Mouse (Mus musculus) embryonic facial prominence, embryonic 10.5 days (tissue): ENCODE results near the gene Olfr1256. TPM values are rescaled to one million over a fixed set of nuclear protein-coding genes. Genes with fewer than 3 reads are reported as not detected.

Experiments used
- DNase-seq: peaks from one replicate; pipeline ENCODE4 v3.0.0-alpha.2; 2017; ENCODE audit warnings: low spot score
- H3K27ac ChIP-seq: fragments of 300-500 bp; sonication (generic); replicated peaks from 2 replicates; pipeline ENCODE4 v1.5.1; 2016; ENCODE audit warnings: mild to moderate bottlenecking
- H3K27me3 ChIP-seq: fragments of 300-500 bp; sonication (generic); replicated peaks from 2 replicates; pipeline ENCODE4 v1.6.1; 2016; ENCODE audit warnings: low read depth, mild to moderate bottlenecking; ENCODE audit not compliant: poor library complexity, severe bottlenecking
- H3K36me3 ChIP-seq: fragments of 300-500 bp; sonication (generic); replicated peaks from 2 replicates; pipeline ENCODE4 v1.6.1; 2016; ENCODE audit warnings: mild to moderate bottlenecking, moderate library complexity
- H3K4me1 ChIP-seq: fragments of 300-500 bp; sonication (generic); 2 replicates; pipeline ENCODE4 v1.6.1; 2016
- H3K4me3 ChIP-seq: fragments of 300-500 bp; sonication (generic); 2 replicates; pipeline ENCODE4 v1.5.1; 2016; ENCODE audit warnings: mild to moderate bottlenecking, moderate library complexity
- H3K9me3 ChIP-seq: fragments of 300-500 bp; sonication (generic); 2 replicates; pipeline ENCODE4 v1.6.1; 2016; ENCODE audit warnings: mild to moderate bottlenecking
- WGBS: fragments of 180-500 bp; shearing (Covaris S2); methylation state at CpG from one replicate; pipeline ENCODE4 v1.1.7; 2016; 5-methylcytosine and 5-hydroxymethylcytosine counted together
- polyA plus RNA-seq: library from polyadenylated mRNA; unstranded; fragments of >200 nt; fragmentation: Nextera tagmentation; extraction: Ambion mirVana; gene quantifications from 2 replicates; pipeline ENCODE4 v1.2.1, GENCODE M21; 2016

Gene Olfr1256
- polyA plus RNA-seq: not detected in 2 replicates

GRCm38 (mm10) chr2:89841455-89841854, at the start of gene Olfr1256:
Gene Olfr1256, minus strand, starts transcription at chr2:89841555.
- WGBS: 56% methylated on average over 2 of the region's 2 CpGs

GRCm38 (mm10) chr2:89878137-89878536, 36.8 kb upstream of the Olfr1256 start, which contains the start of gene Olfr1257:
Gene Olfr1257, plus strand, starts transcription at chr2:89878437.
- Histone ChIP-seq H3K4me1 (no peaks in the 10 kb centered on the region), H3K27ac (no peak within 1 kb of the TSS), H3K36me3 (no peaks in the 10 kb centered on the region), H3K27me3 (no peaks in the 10 kb centered on the region), H3K4me3 (no peak within 1 kb of the TSS), H3K9me3 (no peaks in the 10 kb centered on the region)
- DNase-seq: no peak
- 92% methylated on average over 1 of the region's 1 CpGs for WGBS

More at GRCm38 (mm10) chr2:89841455-89841854, at the start of gene Olfr1256:
- no peak within 1 kb of the TSS for H3K27ac ChIP-seq
- no peak for DNase-seq
- H3K27me3 ChIP-seq: no peaks in the 10 kb centered on the region
- no peaks in the 10 kb centered on the region for H3K4me1 ChIP-seq
- H3K36me3 ChIP-seq: no peaks in the 10 kb centered on the region
- no peaks in the 10 kb centered on the region for H3K9me3 ChIP-seq
- H3K4me3 ChIP-seq: no peak within 1 kb of the TSS

- WGBS: 84% methylated on average over 1 of the region's 1 CpGs
- Histone ChIP-seq H3K9me3 (no peaks in the 10 kb centered on the region), H3K27ac (no peak overlapping the region), H3K36me3 (no peaks in the 10 kb centered on the region), H3K4me3 (no peak overlapping the region), H3K4me1 (no peaks in the 10 kb centered on the region), H3K27me3 (no peaks in the 10 kb centered on the region)
- DNase-seq: no peak
Measured at GRCm38 (mm10) chr2:89849230-89849629, 7.9 kb upstream of the Olfr1256 start.

GRCm38 (mm10) chr2:89848105-89848504, 6.8 kb upstream of the Olfr1256 start, which contains the start of gene Olfr48:
Gene Olfr48, minus strand, starts transcription at chr2:89848205.
- WGBS: 83% methylated on average over 5 of the region's 5 CpGs
- Histone ChIP-seq H3K9me3 (no peaks in the 10 kb centered on the region), H3K4me1 (no peaks in the 10 kb centered on the region), H3K27me3 (no peaks in the 10 kb centered on the region), H3K27ac (no peak within 1 kb of the TSS), H3K4me3 (no peak within 1 kb of the TSS), H3K36me3 (no peaks in the 10 kb centered on the region)
- DNase-seq: no peak

- H3K27ac ChIP-seq: no peak overlapping the region
- no peak overlapping the region for H3K4me3 ChIP-seq
- 79% methylated on average over 1 of the region's 1 CpGs for WGBS
- no peaks in the 10 kb centered on the region for H3K27me3 ChIP-seq
- DNase-seq: no peak
- no peaks in the 10 kb centered on the region for H3K9me3 ChIP-seq
- H3K4me1 ChIP-seq: no peaks in the 10 kb centered on the region
- no peaks in the 10 kb centered on the region for H3K36me3 ChIP-seq
Measured at GRCm38 (mm10) chr2:89820216-89820615, 21.1 kb downstream of the Olfr1256 start.

- H3K4me1 ChIP-seq: no peaks in the 10 kb centered on the region
- 81% methylated on average over 3 of the region's 3 CpGs for WGBS
- no peaks in the 10 kb centered on the region for H3K9me3 ChIP-seq
- no peaks in the 10 kb centered on the region for H3K36me3 ChIP-seq
- H3K27ac ChIP-seq: no peak within 1 kb of the TSS
- no peak within 1 kb of the TSS for H3K4me3 ChIP-seq
- no peaks in the 10 kb centered on the region for H3K27me3 ChIP-seq
- no peak for DNase-seq
Measured at GRCm38 (mm10) chr2:89811751-89812150, 29.6 kb downstream of the Olfr1256 start, which contains the start of gene Olfr1255. Gene Olfr1255, plus strand, starts transcription at chr2:89812051.

- no peak for DNase-seq
- Histone ChIP-seq H3K36me3 (no peaks in the 10 kb centered on the region), H3K27ac (no peak overlapping the region), H3K27me3 (no peaks in the 10 kb centered on the region), H3K9me3 (no peaks in the 10 kb centered on the region), H3K4me3 (no peak overlapping the region), H3K4me1 (no peaks in the 10 kb centered on the region)
- 75% methylated on average over 2 of the region's 2 CpGs for WGBS
Measured at GRCm38 (mm10) chr2:89810751-89811150, 30.6 kb downstream of the Olfr1256 start.

- no peaks in the 10 kb centered on the region for H3K4me1 ChIP-seq
- DNase-seq: no peak
- no peaks in the 10 kb centered on the region for H3K27me3 ChIP-seq
- H3K36me3 ChIP-seq: no peaks in the 10 kb centered on the region
- H3K27ac ChIP-seq: no peak overlapping the region
- H3K9me3 ChIP-seq: no peaks in the 10 kb centered on the region
- no peak overlapping the region for H3K4me3 ChIP-seq
- 95% methylated on average over 3 of the region's 3 CpGs for WGBS
Measured at GRCm38 (mm10) chr2:89799583-89799982, 41.8 kb downstream of the Olfr1256 start.

- no peak within 1 kb of the TSS for H3K27ac ChIP-seq
- no peaks in the 10 kb centered on the region for H3K4me1 ChIP-seq
- no peak for DNase-seq
- no peaks in the 10 kb centered on the region for H3K36me3 ChIP-seq
- H3K27me3 ChIP-seq: no peaks in the 10 kb centered on the region
- no peak within 1 kb of the TSS for H3K4me3 ChIP-seq
- no peaks in the 10 kb centered on the region for H3K9me3 ChIP-seq
Measured at GRCm38 (mm10) chr2:89793519-89793918, 47.8 kb downstream of the Olfr1256 start, which contains the start of gene Olfr1254. Gene Olfr1254, minus strand, starts transcription at chr2:89793619.

Other genes with a start within 250 kb of the Olfr1256 start
- not detected in 2 replicates for gene Olfr1246, start 248.4 kb downstream of the Olfr1256 start, polyA plus RNA-seq
- not detected in 2 replicates for gene Olfr1247, start 227.4 kb downstream of the Olfr1256 start, polyA plus RNA-seq
- not detected in 2 replicates for gene Olfr1248, start 223.3 kb downstream of the Olfr1256 start, polyA plus RNA-seq
- gene Olfr1249, start 206.6 kb downstream of the Olfr1256 start, polyA plus RNA-seq: not detected in 2 replicates
- not detected in 2 replicates for gene Olfr1250, start 180.1 kb downstream of the Olfr1256 start, polyA plus RNA-seq
- gene Olfr1251, start 169.6 kb downstream of the Olfr1256 start, polyA plus RNA-seq: not detected in 2 replicates
- not detected in 2 replicates for gene Olfr1252, start 116.5 kb downstream of the Olfr1256 start, polyA plus RNA-seq
- gene Olfr1253, start 84.5 kb downstream of the Olfr1256 start, polyA plus RNA-seq: not detected in 2 replicates
- gene Olfr1254, start 47.9 kb downstream of the Olfr1256 start, polyA plus RNA-seq: not detected in 2 replicates
- gene Olfr1255, start 29.5 kb downstream of the Olfr1256 start, polyA plus RNA-seq: not detected in 2 replicates
- gene Olfr48, start 6.7 kb upstream of the Olfr1256 start, polyA plus RNA-seq: not detected in 2 replicates
- gene Olfr1257, start 36.9 kb upstream of the Olfr1256 start, polyA plus RNA-seq: not detected in 2 replicates
- gene Olfr1258, start 85.8 kb upstream of the Olfr1256 start, polyA plus RNA-seq: not detected in 2 replicates
- not detected in 2 replicates for gene Olfr1259, start 107.1 kb upstream of the Olfr1256 start, polyA plus RNA-seq
- not detected in 2 replicates for gene Olfr1260, start 132.8 kb upstream of the Olfr1256 start, polyA plus RNA-seq
- gene Olfr1261, start 149.7 kb upstream of the Olfr1256 start, polyA plus RNA-seq: not detected in 2 replicates
- gene Olfr1262, start 158.6 kb upstream of the Olfr1256 start, polyA plus RNA-seq: not detected in 2 replicates
- gene Olfr1263, start 170.6 kb upstream of the Olfr1256 start, polyA plus RNA-seq: not detected in 2 replicates
- not detected in 2 replicates for gene Olfr1264, start 184.0 kb upstream of the Olfr1256 start, polyA plus RNA-seq
- gene Olfr1265, start 193.8 kb upstream of the Olfr1256 start, polyA plus RNA-seq: not detected in 2 replicates
- not detected in 2 replicates for gene Olfr140, start 222.0 kb upstream of the Olfr1256 start, polyA plus RNA-seq